Mouse (Mus musculus) neutrophil, adult 65 days (primary cell): Measurements from ENCODE around the gene Eps15. TPM values are rescaled to one million over a fixed set of nuclear protein-coding genes. Genes with fewer than 3 reads are reported as not detected.

Source experiments
- total RNA-seq: library from RNA; stranded (reverse); gene quantifications from 2 replicates; pipeline ENCODE4 v1.2.4, GENCODE M21; 2023

Gene Eps15
- 93.4 and 104 TPM in 2 replicates for total RNA-seq

GRCm38 (mm10) chr4:109279689-109280458 is at the start of gene Eps15:
Eps15 (plus strand) TSS chr4:109280268.

GRCm38 (mm10) chr4:109234185-109234584 is 45.9 kb upstream of the Eps15 start, which contains the start of gene Calr4:
Calr4 (plus strand) TSS chr4:109234485.

GRCm38 (mm10) chr4:109406486-109407175 is 126.6 kb downstream of the Eps15 start, which contains the start of gene Ttc39a:
Ttc39a (plus strand) TSS chr4:109406623.

Other genes starting within 250 kb of the Eps15 start
- 213 and 279 TPM in 2 replicates for gene Osbpl9, start 78.0 kb upstream of the Eps15 start, total RNA-seq
- 2.7 and 3.3 TPM in 2 replicates for gene Calr4, start 45.8 kb upstream of the Eps15 start, total RNA-seq
- gene Ttc39a, start 126.4 kb downstream of the Eps15 start, total RNA-seq: 0.22 TPM in 1 of 2 replicates, not detected in the other
- gene Rnf11, start 204.5 kb downstream of the Eps15 start, total RNA-seq: 80.8 and 97.3 TPM in 2 replicates